8 mouse cellular contexts compared by ENCODE assay signal in genomic region chr6:88196054-88196732, GRCm38 (mm10). TPM values are rescaled to one million over a fixed set of nuclear protein-coding genes. Genes with fewer than 3 reads are reported as not detected.
DNase-seq lines count a peak whose midpoint lies in the region; ATAC-seq and TF ChIP-seq lines count a peak whose summit lies in the region.
"Had no signal": no experiment of that assay in that cellular context is flagged by ENCODE, and none has a peak within 500 bp of the region (broad histone marks: within the 10 kb centered on the region; RNA-seq: fewer than 3 reads in every experiment).

No protein-coding gene starts in this region.

- TF ChIP-seq POLR2A in ES-Bruce4 (IDR thresholded peaks at IDR 0.05; ENCODE audit: insufficient read depth, low read length): no peak
- no peak for TF ChIP-seq POLR2A in cerebellum, adult 2 months (IDR thresholded peaks at IDR 0.05; ENCODE audit: borderline replicate concordance, insufficient read depth, low read length)

- no peak overlapping the region for H3K27ac ChIP-seq in ES-Bruce4 (ENCODE audit: insufficient read depth, low read length)
- no peak overlapping the region; the same call in 1 of the 2 replicates for H3K27ac ChIP-seq in heart, postnatal 0 days (ENCODE audit: low read depth)
- H3K27ac ChIP-seq in cerebellum, adult 2 months (ENCODE audit: insufficient read depth, low read length): no peak overlapping the region

- no peaks in the 10 kb centered on the region for H3K4me1 ChIP-seq in ES-Bruce4 (ENCODE audit: control insufficient read depth, insufficient read depth, low read length)
- peaks cover 62% of the 10 kb centered on the region for H3K4me1 ChIP-seq in G1E (ENCODE audit: insufficient read depth, low read depth, low read length)
- H3K4me1 ChIP-seq in heart, postnatal 0 days (ENCODE audit: control insufficient read depth, insufficient read depth): peaks cover 6% of the 10 kb centered on the region; the same call in 1 of the 2 replicates
- peaks cover 4% of the 10 kb centered on the region; the same call in 1 of the 2 replicates for H3K4me1 ChIP-seq in cerebellum, adult 2 months (ENCODE audit: control insufficient read depth, insufficient read depth, low read length)

- H3K9ac ChIP-seq in ES-Bruce4 (ENCODE audit: low read depth, poor library complexity, severe bottlenecking): no peak overlapping the region
- H3K9ac ChIP-seq in heart, postnatal 0 days (replicated peaks; ENCODE audit: low read depth, low read length): peak overlapping the region; percentile 46; the same call in 1 of the 2 replicates

- TF ChIP-seq EP300 in ES-Bruce4 (IDR thresholded peaks at IDR 0.05; ENCODE audit: insufficient read depth, low read depth, low read length): no peak
- TF ChIP-seq EP300 in heart, postnatal 0 days (IDR thresholded peaks at IDR 0.05; ENCODE audit: low read depth): no peak

- H3K36me3 ChIP-seq in ES-Bruce4 (ENCODE audit: control insufficient read depth, insufficient read depth, low read length, poor library complexity, severe bottlenecking) (no peaks in the 10 kb centered on the region), G1E (replicated peaks) (peaks cover 67% of the 10 kb centered on the region)
- no peaks in the 10 kb centered on the region for H3K36me3 ChIP-seq in heart, postnatal 0 days (replicated peaks; ENCODE audit: control insufficient read depth, insufficient read depth, low read length)

- no peak for ATAC-seq in G1E (ENCODE audit: extremely low read depth, insufficient number of reproducible peaks, low FRiP score, poor library complexity, severe bottlenecking)
- no peak for ATAC-seq in heart, postnatal 0 days (ENCODE audit: insufficient read depth, low read depth)
- ATAC-seq in megakaryocyte progenitor cell, adult 5-6 weeks (replicated peaks; ENCODE audit: poor library complexity): no peak

- H3K4me2 ChIP-seq in heart, postnatal 0 days (ENCODE audit: low read depth, low read length): peak overlapping the region; percentile 64

- H3K4me3 ChIP-seq in ES-Bruce4 (ENCODE audit: low read depth, low read length) (peak overlapping the region; percentile 21; the same call in 1 of the 2 replicates), G1E (ENCODE audit: low read depth, low read length) (peak overlapping the region; percentile 99)
- H3K4me3 ChIP-seq in heart, postnatal 0 days (ENCODE audit: low read depth, low read length): peak overlapping the region; percentile 53
- H3K4me3 ChIP-seq in cerebellum, adult 2 months (replicated peaks; ENCODE audit: insufficient read depth, low read depth, low read length): no peak overlapping the region

- TF ChIP-seq CTCF in ES-Bruce4 (IDR thresholded peaks at IDR 0.05; ENCODE audit: low read depth, low read length) (no peak), G1E (IDR thresholded peaks at IDR 0.05; ENCODE audit: low read depth, low read length) (no peak)
- TF ChIP-seq CTCF in heart, postnatal 0 days (IDR thresholded peaks at IDR 0.05; ENCODE audit: low read depth): no peak
- no peak for TF ChIP-seq CTCF in cerebellum, adult 2 months (IDR thresholded peaks at IDR 0.05; ENCODE audit: borderline replicate concordance, insufficient read depth, low read depth, low read length)

- H3K9me3 ChIP-seq in ES-Bruce4 (replicated peaks; ENCODE audit: control insufficient read depth, insufficient read depth, low read length, poor library complexity, severe bottlenecking) (no peaks in the 10 kb centered on the region), G1E (replicated peaks) (no peaks in the 10 kb centered on the region)
- no peaks in the 10 kb centered on the region for H3K9me3 ChIP-seq in heart, postnatal 0 days (replicated peaks; ENCODE audit: control insufficient read depth, low read length)

- WGBS in heart, postnatal 0 days: 7% methylated on average over 33 of the region's 33 CpGs
- WGBS in cerebellum, adult 2 months: 6% methylated on average over 33 of the region's 33 CpGs

- peaks cover 47% of the 10 kb centered on the region for H3K27me3 ChIP-seq in ES-Bruce4 (ENCODE audit: control insufficient read depth, insufficient read depth, low read length, poor library complexity, severe bottlenecking)
- H3K27me3 ChIP-seq in G1E (ENCODE audit: insufficient read depth, low read length): no peaks in the 10 kb centered on the region
- peaks cover 100% of the 10 kb centered on the region for H3K27me3 ChIP-seq in heart, postnatal 0 days (ENCODE audit: control insufficient read depth, insufficient read depth, low read length)
- peaks cover 12% of the 10 kb centered on the region; the same call in 1 of the 2 replicates for H3K27me3 ChIP-seq in cerebellum, adult 2 months (ENCODE audit: control insufficient read depth, insufficient read depth, low read length)

- no peak for DNase-seq in G1E (ENCODE audit: low spot score)
- DNase-seq in heart, postnatal 0 days (ENCODE audit: low spot score): no peak
- peak; percentile 23 for DNase-seq in mesoderm, embryonic 11.5 days (ENCODE audit: low read depth, low spot score)
- no peak for DNase-seq in cerebellum, adult 2 months
- DNase-seq in ovary, postnatal 10 days (ENCODE audit: low spot score): no peak

RNA-seq across cellular contexts. Expression of gene Gata2, which starts 2.5 kb away (rescaled TPM):
- polyA plus RNA-seq in ES-Bruce4 (2011; ENCODE audit: insufficient read depth, insufficient read length, low read depth, missing spikeins) (6.0 and 8.3 TPM in 2 replicates), G1E (2012) (1,748 and 2,211 TPM in 2 replicates)
- total RNA-seq in G1E (2014; fragmentation: Nextera tagmentation) (264 and 265 TPM in 2 replicates), G1E (2017) (127 and 145 TPM in 2 replicates)
- total RNA-seq in heart, postnatal 0 days (2014; rRNA removed; ENCODE audit: low replicate concordance): 17.7 and 19.6 TPM in 2 replicates
- polyA plus RNA-seq in heart, postnatal 0 days (2015; fragmentation: Nextera tagmentation; extraction: Ambion mirVana): 13.7 and 16.0 TPM in 2 replicates
- total RNA-seq in megakaryocyte progenitor cell, adult 5-6 weeks (2015): 11.2 and 19.8 TPM in 2 replicates
- total RNA-seq in megakaryocyte progenitor cell, adult 5-6 weeks (2017): 6.0 and 10.1 TPM in 2 replicates
- polyA plus RNA-seq in cerebellum, adult 2 months (2012; rRNA removed): 6.4 and 6.6 TPM in 2 replicates

RNA-seq across cellular contexts. Expression of gene Dnajb8, which starts 25.9 kb away (rescaled TPM):
- polyA plus RNA-seq in ES-Bruce4 (2011; ENCODE audit: insufficient read depth, insufficient read length, low read depth, missing spikeins): not detected in 2 replicates
- total RNA-seq in G1E (2014; fragmentation: Nextera tagmentation): not detected in 2 replicates
- 0.11 TPM in 1 of 2 replicates, not detected in the other for total RNA-seq in G1E (2017)
- not detected in 2 replicates for polyA plus RNA-seq in G1E (2012)
- total RNA-seq in heart, postnatal 0 days (2014; rRNA removed; ENCODE audit: low replicate concordance): not detected in 2 replicates
- polyA plus RNA-seq in heart, postnatal 0 days (2015; fragmentation: Nextera tagmentation; extraction: Ambion mirVana): not detected in 2 replicates
- total RNA-seq in megakaryocyte progenitor cell, adult 5-6 weeks (2015): not detected in 2 replicates
- not detected in 2 replicates for total RNA-seq in megakaryocyte progenitor cell, adult 5-6 weeks (2017)
- not detected in 2 replicates for polyA plus RNA-seq in cerebellum, adult 2 months (2012; rRNA removed)
- total RNA-seq: common myeloid progenitor, adult 5-6 weeks had no signal

Comparison
In these comparisons a context has a peak if more than half of its experiments do, and no peak if none do; other contexts are left out.
1. RNA of gene Gata2, which starts 2.5 kb away (polyA plus RNA-seq): 1,748 to 2,211 TPM in G1E; 13.7 to 16.0 TPM in heart, postnatal 0 days, 6.4 to 6.6 TPM in cerebellum, adult 2 months and 6.0 to 8.3 TPM in ES-Bruce4; every median in the first group is over 100 times any median in the second.